Mouse (Mus musculus) ES-Bruce4 (cell line): ENCODE measurements around the gene Shroom1.

Source experiments
- CTCF ChIP-seq: IDR thresholded peaks from one replicate; pipeline ENCODE4 v1.8.1; 2011; ENCODE audit warnings: low read depth, low read length
- POLR2A ChIP-seq: IDR thresholded peaks from one replicate; pipeline ENCODE4 v1.8.1; 2011; ENCODE audit warnings: low read length; ENCODE audit not compliant: insufficient read depth

- no peak for TF ChIP-seq CTCF
- TF ChIP-seq POLR2A = no peak
Measured at GRCm38 (mm10) chr11:53448529-53448928, 8.5 kb upstream of the Shroom1 start.
